Mouse (Mus musculus) pancreas, adult 10 weeks (tissue): Measurements from ENCODE around the gene Cenpf. TPM values are rescaled to one million over a fixed set of nuclear protein-coding genes. Genes with fewer than 3 reads are reported as not detected.

Experiments used
- polyA plus RNA-seq: library from polyadenylated mRNA; stranded (reverse); fragments of 350-450 nt; fragmentation: Illumina TruSeq; extraction: RNeasy Lipid Tissue Mini Kit (QIAGEN cat#74804); gene quantifications from one replicate; pipeline ENCODE4 v1.2.3, GENCODE M21; 2015; ENCODE audit warnings: low read depth, low replicate concordance; ENCODE audit not compliant: insufficient read depth

Cenpf gene
- polyA plus RNA-seq: 0.09 TPM

GRCm38 (mm10) chr1:189687654-189688387 is at the start of gene Cenpf:
Gene Cenpf (minus strand): TSS chr1:189688086.

GRCm38 (mm10) chr1:189727884-189728783 is 40.2 kb upstream of the Cenpf start, which contains the start of gene Ptpn14:
Gene Ptpn14 (plus strand): TSS chr1:189728268.

Other genes starting within 250 kb of the Cenpf start
- gene Ptpn14, start 40.2 kb upstream of the Cenpf start, polyA plus RNA-seq: 5.4 TPM
- 25.2 TPM for gene Smyd2, start 234.3 kb upstream of the Cenpf start, polyA plus RNA-seq